Mouse (Mus musculus) CD4-positive, CD25-positive, alpha-beta regulatory T cell, adult 2 months (primary cell): ENCODE results near the gene Fastkd5.
A peak's percentile ranks its signal among the peaks of the same experiment; 100 is the strongest.
"Not testable (repeated sequence)": the region's sequence is repeated elsewhere in the genome, so short reads cannot be mapped to it uniquely, and the experiment has no call there.

Experiments used
- DNase-seq: peaks from one replicate; pipeline ENCODE4 v3.0.0-alpha.2; 2012; ENCODE audit warnings: low read depth, low spot score

Fastkd5 gene

GRCm38 (mm10) chr2:130577632-130578031 is 52.2 kb downstream of the Fastkd5 start:
- peak; percentile 74 for DNase-seq

- no peak for DNase-seq
Measured at GRCm38 (mm10) chr2:130577021-130577420, 52.8 kb downstream of the Fastkd5 start.

- DNase-seq = not testable (repeated sequence)
Measured at GRCm38 (mm10) chr2:130576564-130576963, 53.3 kb downstream of the Fastkd5 start.

GRCm38 (mm10) chr2:130575873-130576272 is 54.0 kb downstream of the Fastkd5 start, which contains the start of gene Oxt:
Gene Oxt (plus strand): TSS chr2:130576173.
- DNase-seq = no peak

GRCm38 (mm10) chr2:130574960-130575359 is 54.9 kb downstream of the Fastkd5 start:
- no peak for DNase-seq

- no peak for DNase-seq
Measured at GRCm38 (mm10) chr2:130569926-130570325, 59.9 kb downstream of the Fastkd5 start.

GRCm38 (mm10) chr2:130568921-130569320 is 60.9 kb downstream of the Fastkd5 start:
- DNase-seq = no peak

- no peak for DNase-seq
Measured at GRCm38 (mm10) chr2:130564983-130565382, 64.8 kb downstream of the Fastkd5 start.

- DNase-seq = no peak
Measured at GRCm38 (mm10) chr2:130564063-130564462, 65.8 kb downstream of the Fastkd5 start.
